Mouse (Mus musculus): Measurements from ENCODE around the gene Tmtc2. TPM values are rescaled to one million over a fixed set of nuclear protein-coding genes. Genes with fewer than 3 reads are reported as not detected.

Tmtc2 gene
- polyA plus RNA-seq (2012; ENCODE audit: insufficient read depth, low replicate concordance) = 0.10 TPM in 1 of 2 replicates, not detected in the other

GRCm38 (mm10) chr10:105573908-105574694, at the start of gene Tmtc2:
Tmtc2 (minus strand) TSS chr10:105574451.
- no peaks in the 10 kb centered on the region for H3K36me3 ChIP-seq (replicated peaks; ENCODE audit: low read length)
- H3K9me3 ChIP-seq = no peaks in the 10 kb centered on the region
- H3K27me3 ChIP-seq (replicated peaks) = peaks cover 19% of the 10 kb centered on the region
- H3K4me1 ChIP-seq = peaks cover 54% of the 10 kb centered on the region
- TF ChIP-seq FLI1 (IDR thresholded peaks at IDR 0.05; ENCODE audit: low read length) = no peak
- peak within 1 kb of the TSS; percentile 95 for H3K4me3 ChIP-seq (replicated peaks)

- Histone ChIP-seq H3K36me3 (replicated peaks; ENCODE audit: low read length) (no peaks in the 10 kb centered on the region), H3K4me3 (replicated peaks) (no peak overlapping the region), H3K27me3 (replicated peaks) (no peaks in the 10 kb centered on the region), H3K4me1 (no peaks in the 10 kb centered on the region), H3K9me3 (no peaks in the 10 kb centered on the region)
- TF ChIP-seq GATA1 (IDR thresholded peaks at IDR 0.05; ENCODE audit: borderline replicate concordance, low read length) (no peak), FLI1 (IDR thresholded peaks at IDR 0.05; ENCODE audit: low read length) (no peak)
Measured at GRCm38 (mm10) chr10:105612117-105612516, 37.9 kb upstream of the Tmtc2 start.

GRCm38 (mm10) chr10:105598826-105599225, 24.6 kb upstream of the Tmtc2 start:
- no peak overlapping the region for H3K4me3 ChIP-seq (replicated peaks)
- H3K4me1 ChIP-seq = 0 out of 2 replicates have a peak, but pooled peaks cover 3% of the 10 kb centered on the region
- no peaks in the 10 kb centered on the region for H3K27me3 ChIP-seq (replicated peaks)
- TF ChIP-seq GATA1 (IDR thresholded peaks at IDR 0.05; ENCODE audit: borderline replicate concordance, low read length) (no peak), FLI1 (IDR thresholded peaks at IDR 0.05; ENCODE audit: low read length) (no peak)
- no peaks in the 10 kb centered on the region for H3K9me3 ChIP-seq
- H3K36me3 ChIP-seq (replicated peaks; ENCODE audit: low read length) = no peaks in the 10 kb centered on the region

DNA sequence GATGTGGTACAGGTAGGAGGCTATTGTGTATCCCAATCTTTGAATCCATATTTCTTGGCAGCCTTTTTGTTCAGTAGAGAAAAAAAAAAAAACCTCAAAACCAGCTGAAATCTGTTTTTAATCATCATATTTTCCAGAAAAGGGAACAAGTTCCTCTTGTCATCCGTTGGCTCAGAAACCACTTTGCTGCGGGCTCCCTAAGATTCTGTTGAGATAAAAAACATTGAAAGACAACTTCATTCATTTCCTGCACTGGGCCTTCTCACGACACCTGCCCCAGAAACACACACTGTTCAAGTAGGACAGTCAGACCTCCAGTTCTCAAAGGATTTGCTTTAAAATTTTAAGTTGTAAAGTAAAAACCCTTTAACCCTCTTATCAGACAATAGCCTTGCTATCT, 23.0 kb upstream of the Tmtc2 start:
- no peak overlapping the region for H3K4me3 ChIP-seq (replicated peaks)
- H3K36me3 ChIP-seq (replicated peaks; ENCODE audit: low read length) = no peaks in the 10 kb centered on the region
- 0 out of 2 replicates have a peak, but pooled peaks cover 3% of the 10 kb centered on the region for H3K4me1 ChIP-seq
- no peaks in the 10 kb centered on the region for H3K9me3 ChIP-seq
- TF ChIP-seq FLI1 (IDR thresholded peaks at IDR 0.05; ENCODE audit: low read length) = no peak
- TF ChIP-seq GATA1 (IDR thresholded peaks at IDR 0.05; ENCODE audit: borderline replicate concordance, low read length) = no peak
- no peaks in the 10 kb centered on the region for H3K27me3 ChIP-seq (replicated peaks)

GRCm38 (mm10) chr10:105595480-105596102, 21.3 kb upstream of the Tmtc2 start:
- TF ChIP-seq GATA1 (IDR thresholded peaks at IDR 0.05; ENCODE audit: borderline replicate concordance, low read length) (no peak), FLI1 (IDR thresholded peaks at IDR 0.05; ENCODE audit: low read length) (no peak)
- Histone ChIP-seq H3K9me3 (no peaks in the 10 kb centered on the region), H3K4me3 (replicated peaks) (no peak overlapping the region), H3K4me1 (0 out of 2 replicates have a peak, but pooled peaks cover 3% of the 10 kb centered on the region), H3K27me3 (replicated peaks) (no peaks in the 10 kb centered on the region), H3K36me3 (replicated peaks; ENCODE audit: low read length) (no peaks in the 10 kb centered on the region)

- TF ChIP-seq GATA1 (IDR thresholded peaks at IDR 0.05; ENCODE audit: borderline replicate concordance, low read length) = no peak
- TF ChIP-seq FLI1 (IDR thresholded peaks at IDR 0.05; ENCODE audit: low read length) = no peak
- Histone ChIP-seq H3K4me1 (no peaks in the 10 kb centered on the region), H3K9me3 (no peaks in the 10 kb centered on the region)
Measured at GRCm38 (mm10) chr10:105588141-105588540, 13.9 kb upstream of the Tmtc2 start.

DNA sequence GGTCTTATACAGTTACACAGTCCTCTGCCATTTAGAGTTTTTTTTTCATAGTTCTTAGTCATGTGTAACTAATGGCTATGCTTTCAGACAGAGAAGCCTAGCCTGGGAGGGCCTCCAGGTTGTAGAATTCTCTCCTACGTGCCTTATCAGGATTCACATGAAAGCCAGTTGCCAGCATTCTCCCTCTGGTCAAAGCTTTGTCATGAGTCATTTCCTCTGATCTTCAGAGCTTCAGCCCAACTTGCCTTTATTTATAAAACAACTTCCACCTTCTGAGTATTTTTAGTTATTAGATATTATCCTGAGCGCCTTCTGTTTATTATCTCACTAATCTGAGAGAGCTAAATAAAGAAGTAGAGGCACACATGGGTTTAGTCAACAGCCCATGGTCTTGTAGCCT, 5.1 kb upstream of the Tmtc2 start:
- H3K36me3 ChIP-seq (replicated peaks; ENCODE audit: low read length) = no peaks in the 10 kb centered on the region
- no peak overlapping the region for H3K4me3 ChIP-seq (replicated peaks)
- no peak for TF ChIP-seq GATA1 (IDR thresholded peaks at IDR 0.05; ENCODE audit: borderline replicate concordance, low read length)
- no peak for TF ChIP-seq FLI1 (IDR thresholded peaks at IDR 0.05; ENCODE audit: low read length)
- H3K9me3 ChIP-seq = no peaks in the 10 kb centered on the region
- peaks cover 50% of the 10 kb centered on the region for H3K4me1 ChIP-seq
- no peaks in the 10 kb centered on the region for H3K27me3 ChIP-seq (replicated peaks)

More at GRCm38 (mm10) chr10:105588141-105588540, 13.9 kb upstream of the Tmtc2 start:
- H3K36me3 ChIP-seq (replicated peaks; ENCODE audit: low read length) = no peaks in the 10 kb centered on the region
- no peak overlapping the region for H3K4me3 ChIP-seq (replicated peaks)
- H3K27me3 ChIP-seq (replicated peaks) = no peaks in the 10 kb centered on the region

GRCm38 (mm10) chr10:105578291-105578845, 4.1 kb upstream of the Tmtc2 start:
- no peak for TF ChIP-seq GATA1 (IDR thresholded peaks at IDR 0.05; ENCODE audit: borderline replicate concordance, low read length)
- no peak for TF ChIP-seq FLI1 (IDR thresholded peaks at IDR 0.05; ENCODE audit: low read length)
- Histone ChIP-seq H3K4me3 (replicated peaks) (peak overlapping the region; percentile 12), H3K9me3 (no peaks in the 10 kb centered on the region)

GRCm38 (mm10) chr10:105574695-105575660, 727 bp upstream of the Tmtc2 start:
- no peaks in the 10 kb centered on the region for H3K9me3 ChIP-seq
- H3K4me3 ChIP-seq (replicated peaks) = peak overlapping the region; percentile 95
- H3K36me3 ChIP-seq (replicated peaks; ENCODE audit: low read length) = no peaks in the 10 kb centered on the region
- TF ChIP-seq GATA1 (IDR thresholded peaks at IDR 0.05; ENCODE audit: borderline replicate concordance, low read length) = no peak
- no peak for TF ChIP-seq FLI1 (IDR thresholded peaks at IDR 0.05; ENCODE audit: low read length)
- peaks cover 61% of the 10 kb centered on the region for H3K4me1 ChIP-seq
- H3K27me3 ChIP-seq (replicated peaks) = peaks cover 19% of the 10 kb centered on the region

More at GRCm38 (mm10) chr10:105578291-105578845, 4.1 kb upstream of the Tmtc2 start:
- peaks cover 4% of the 10 kb centered on the region for H3K27me3 ChIP-seq (replicated peaks)
- peaks cover 56% of the 10 kb centered on the region for H3K4me1 ChIP-seq
- H3K36me3 ChIP-seq (replicated peaks; ENCODE audit: low read length) = no peaks in the 10 kb centered on the region

Measured in megakaryocyte, embryonic 14.5 days (primary cell).